Mouse (Mus musculus) limb, embryonic 11.5 days (tissue): ENCODE measurements around the gene 4930539E08Rik. TPM values are rescaled to one million over a fixed set of nuclear protein-coding genes. Genes with fewer than 3 reads are reported as not detected.
A peak's percentile ranks its signal among the peaks of the same experiment; 100 is the strongest.

Experiments used
- ATAC-seq: fragments of 200-750 bp; cut with Nextera tagmentation; 2 replicates; pipeline ENCODE4 v1.8.0; 2017; ENCODE audit warnings: low read depth; ENCODE audit not compliant: insufficient number of reproducible peaks, low FRiP score, low TSS enrichment
- DNase-seq: peaks from one replicate; pipeline ENCODE4 v3.0.0-alpha.2; 2015; ENCODE audit warnings: low spot score
- H3K27ac ChIP-seq: fragments of 300-500 bp; sonication (generic); replicated peaks from 2 replicates; pipeline ENCODE4 v1.5.1; 2014; ENCODE audit warnings: low read depth, mild to moderate bottlenecking, low read length
- H3K27me3 ChIP-seq: fragments of 300-500 bp; sonication (generic); 2 replicates; pipeline ENCODE4 v1.6.1; 2014; ENCODE audit warnings: mild to moderate bottlenecking, low read length, mixed read lengths; ENCODE audit not compliant: control insufficient read depth, insufficient read depth
- H3K36me3 ChIP-seq: fragments of 300-500 bp; sonication (generic); 2 replicates; pipeline ENCODE4 v1.6.1; 2014; ENCODE audit warnings: mild to moderate bottlenecking, low read length, moderate library complexity, mixed read lengths; ENCODE audit not compliant: control insufficient read depth, insufficient read depth
- H3K4me1 ChIP-seq: fragments of 300-500 bp; sonication (generic); 2 replicates; pipeline ENCODE4 v1.6.1; 2014; ENCODE audit warnings: low read length, mixed read lengths; ENCODE audit not compliant: control insufficient read depth, insufficient read depth
- H3K4me2 ChIP-seq: fragments of 300-500 bp; sonication (generic); 2 replicates; pipeline ENCODE4 v1.6.1; 2014; ENCODE audit warnings: low read depth, mild to moderate bottlenecking, moderate library complexity; ENCODE audit not compliant: severe bottlenecking
- H3K4me3 ChIP-seq: fragments of 300-500 bp; sonication (generic); 2 replicates; pipeline ENCODE4 v1.5.1; 2014; ENCODE audit warnings: low read depth, low read length
- H3K9ac ChIP-seq: fragments of 300-500 bp; sonication (generic); 2 replicates; pipeline ENCODE4 v1.6.1; 2014; ENCODE audit warnings: mild to moderate bottlenecking, low read length
- H3K9me3 ChIP-seq: fragments of 300-500 bp; sonication (generic); 2 replicates; pipeline ENCODE4 v1.6.1; 2016; ENCODE audit warnings: low read length; ENCODE audit not compliant: control insufficient read depth
- WGBS: fragments of 180-500 bp; shearing (Covaris S2); extraction: QIAGEN DNeasy Blood & Tissue Kit; methylation state at CpG from one replicate; pipeline ENCODE4 v1.1.7; 2014; 5-methylcytosine and 5-hydroxymethylcytosine counted together
- polyA plus RNA-seq: library from polyadenylated mRNA; unstranded; fragments of >200 nt; fragmentation: Nextera tagmentation; extraction: Ambion mirVana; gene quantifications from 2 replicates; pipeline ENCODE4 v1.2.1, GENCODE M21; 2014

4930539E08Rik gene
- polyA plus RNA-seq, 1 experiment from 2014 or later, result 0.29 TPM

GRCm38 (mm10) chr17:28907959-28908358 lies 7.2 kb downstream of the 4930539E08Rik start:
- Histone ChIP-seq H3K4me3 (no peak overlapping the region), H3K27me3 (peaks cover 14% of the 10 kb centered on the region; the same call in 1 of the 2 replicates), H3K4me2 (no peak overlapping the region), H3K9me3 (no peaks in the 10 kb centered on the region), H3K9ac (no peak overlapping the region), H3K36me3 (no peaks in the 10 kb centered on the region), H3K4me1 (0 out of 2 replicates have a peak, but pooled peaks cover 3% of the 10 kb centered on the region), H3K27ac (no peak overlapping the region)
- 88% methylated on average over 7 of the region's 7 CpGs for WGBS
- DNase-seq, result no peak
- ATAC-seq, result no peak

GRCm38 (mm10) chr17:28905377-28905916 lies 9.7 kb downstream of the 4930539E08Rik start:
- 0 out of 2 replicates have a peak, but pooled peaks cover 3% of the 10 kb centered on the region for H3K4me1 ChIP-seq
- no peaks in the 10 kb centered on the region for H3K9me3 ChIP-seq
- H3K4me2 ChIP-seq, result no peak overlapping the region
- DNase-seq (no peak), ATAC-seq (no peak)
- peaks cover 13% of the 10 kb centered on the region; the same call in 1 of the 2 replicates for H3K27me3 ChIP-seq
- no peak overlapping the region for H3K4me3 ChIP-seq
- H3K36me3 ChIP-seq, result no peaks in the 10 kb centered on the region
- H3K9ac ChIP-seq, result no peak overlapping the region
- H3K27ac ChIP-seq, result no peak overlapping the region
- 65% methylated on average over 13 of the region's 13 CpGs for WGBS

DNA sequence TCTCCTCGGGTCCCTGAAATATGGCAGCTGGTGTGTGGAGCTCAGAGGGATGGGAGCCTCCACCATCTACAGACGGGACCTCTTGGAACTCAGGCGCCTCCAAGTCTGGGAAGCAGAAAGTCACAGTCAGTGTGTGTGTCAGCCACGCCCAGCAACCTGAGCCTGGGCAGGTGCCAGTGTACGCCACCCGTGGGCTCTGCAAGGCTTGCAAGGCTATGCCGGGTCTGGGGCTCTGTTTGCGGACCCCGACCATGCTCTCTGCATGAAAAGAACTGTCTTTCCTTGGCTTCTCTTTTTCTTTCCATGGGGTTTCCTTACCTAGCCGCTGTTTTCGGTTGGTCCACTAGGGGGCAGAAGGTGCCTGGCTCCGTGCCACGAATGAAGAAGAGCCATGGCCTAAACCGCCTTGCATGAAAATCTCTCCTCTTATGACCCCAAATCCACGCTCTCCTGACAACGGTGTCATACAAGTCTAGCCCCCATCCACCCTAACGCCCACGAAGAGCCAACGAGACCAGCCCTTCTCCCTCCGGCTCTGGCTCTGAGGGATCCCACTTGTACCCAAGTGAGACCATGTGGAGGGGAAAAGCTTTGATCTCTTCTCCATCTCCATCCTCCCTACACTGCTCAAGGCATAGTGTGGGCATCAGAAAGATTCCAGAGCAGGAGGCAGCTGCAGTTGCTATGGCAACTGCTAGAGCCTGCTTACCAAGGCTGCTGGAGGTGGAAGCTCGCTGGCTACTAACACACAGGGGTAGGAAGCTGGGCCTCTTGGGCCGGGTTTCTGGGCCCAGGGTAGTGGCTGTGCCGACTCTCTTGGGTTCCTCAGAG lies 10.4 kb downstream of the 4930539E08Rik start:
- Histone ChIP-seq H3K4me2 (no peak overlapping the region), H3K9ac (no peak overlapping the region), H3K9me3 (no peaks in the 10 kb centered on the region), H3K4me1 (0 out of 2 replicates have a peak, but pooled peaks cover 3% of the 10 kb centered on the region), H3K36me3 (no peaks in the 10 kb centered on the region), H3K27ac (no peak overlapping the region), H3K27me3 (0 out of 2 replicates have a peak, but pooled peaks cover 6% of the 10 kb centered on the region), H3K4me3 (no peak overlapping the region)
- DNase-seq, result peak; percentile 83
- ATAC-seq, result no peak
- 32% methylated on average over 23 of the region's 23 CpGs for WGBS

DNA sequence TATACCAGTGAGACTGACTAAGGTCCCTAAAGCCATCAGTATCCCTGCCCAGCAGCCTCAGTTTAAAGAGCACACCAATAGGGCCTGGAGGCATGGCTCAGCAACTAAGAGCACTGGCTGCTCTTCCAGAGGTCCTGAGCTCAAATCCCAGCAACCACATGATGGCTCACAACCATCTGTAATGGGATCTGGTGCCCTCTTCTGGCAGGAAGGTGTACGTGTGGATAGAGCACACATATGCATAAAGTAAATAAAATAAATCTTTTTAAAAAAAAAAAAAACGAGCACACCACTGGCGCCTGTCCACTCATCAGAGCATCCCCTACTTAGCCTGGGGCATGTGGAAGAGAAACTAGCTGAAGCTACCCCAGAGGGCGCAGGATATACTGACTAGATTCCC lies 13.6 kb downstream of the 4930539E08Rik start:
- WGBS, result 82% methylated on average over 4 of the region's 4 CpGs

GRCm38 (mm10) chr17:28899427-28899826 lies 15.7 kb downstream of the 4930539E08Rik start:
- no peaks in the 10 kb centered on the region for H3K9me3 ChIP-seq
- ATAC-seq (no peak), DNase-seq (no peak)
- no peak overlapping the region for H3K4me3 ChIP-seq
- WGBS, result 74% methylated on average over 19 of the region's 19 CpGs
- H3K27me3 ChIP-seq, result no peaks in the 10 kb centered on the region
- H3K27ac ChIP-seq, result no peak overlapping the region
- no peaks in the 10 kb centered on the region for H3K36me3 ChIP-seq
- no peaks in the 10 kb centered on the region for H3K4me1 ChIP-seq
- no peak overlapping the region for H3K4me2 ChIP-seq
- H3K9ac ChIP-seq, result no peak overlapping the region

More for the DNA sequence above, 13.6 kb downstream of the 4930539E08Rik start:
- no peaks in the 10 kb centered on the region for H3K27me3 ChIP-seq
- DNase-seq, result no peak
- no peak overlapping the region for H3K4me2 ChIP-seq
- H3K36me3 ChIP-seq, result no peaks in the 10 kb centered on the region
- no peak overlapping the region for H3K27ac ChIP-seq
- no peak overlapping the region for H3K4me3 ChIP-seq
- H3K9me3 ChIP-seq, result no peaks in the 10 kb centered on the region
- H3K4me1 ChIP-seq, result no peaks in the 10 kb centered on the region
- no peak for ATAC-seq
- H3K9ac ChIP-seq, result no peak overlapping the region

GRCm38 (mm10) chr17:28898249-28898648 lies 16.9 kb downstream of the 4930539E08Rik start:
- no peaks in the 10 kb centered on the region for H3K4me1 ChIP-seq
- H3K4me3 ChIP-seq, result no peak overlapping the region
- H3K9me3 ChIP-seq, result no peaks in the 10 kb centered on the region
- DNase-seq (no peak), ATAC-seq (no peak)
- H3K27ac ChIP-seq, result no peak overlapping the region
- no peak overlapping the region for H3K9ac ChIP-seq
- no peaks in the 10 kb centered on the region for H3K36me3 ChIP-seq
- no peaks in the 10 kb centered on the region for H3K27me3 ChIP-seq
- WGBS, result 74% methylated on average over 5 of the region's 5 CpGs
- no peak overlapping the region for H3K4me2 ChIP-seq

GRCm38 (mm10) chr17:28897817-28898216 lies 17.3 kb downstream of the 4930539E08Rik start:
- ATAC-seq, result no peak
- 86% methylated on average over 5 of the region's 5 CpGs for WGBS
- Histone ChIP-seq H3K4me2 (no peak overlapping the region), H3K9ac (no peak overlapping the region), H3K27me3 (no peaks in the 10 kb centered on the region), H3K4me3 (no peak overlapping the region), H3K27ac (no peak overlapping the region), H3K9me3 (no peaks in the 10 kb centered on the region), H3K36me3 (no peaks in the 10 kb centered on the region), H3K4me1 (no peaks in the 10 kb centered on the region)
- DNase-seq, result no peak

- Histone ChIP-seq H3K4me2 (no peak overlapping the region), H3K27ac (no peak overlapping the region), H3K4me3 (no peak overlapping the region), H3K4me1 (no peaks in the 10 kb centered on the region), H3K9ac (no peak overlapping the region), H3K9me3 (no peaks in the 10 kb centered on the region), H3K36me3 (no peaks in the 10 kb centered on the region), H3K27me3 (no peaks in the 10 kb centered on the region)
- ATAC-seq (no peak), DNase-seq (no peak)
- WGBS, result 93% methylated on average over 11 of the region's 11 CpGs
These were observed 18.9 kb downstream of the 4930539E08Rik start for GRCm38 (mm10) chr17:28896095-28896780.
